15 mouse cellular contexts compared by ENCODE assay signal in the genomic region with DNA sequence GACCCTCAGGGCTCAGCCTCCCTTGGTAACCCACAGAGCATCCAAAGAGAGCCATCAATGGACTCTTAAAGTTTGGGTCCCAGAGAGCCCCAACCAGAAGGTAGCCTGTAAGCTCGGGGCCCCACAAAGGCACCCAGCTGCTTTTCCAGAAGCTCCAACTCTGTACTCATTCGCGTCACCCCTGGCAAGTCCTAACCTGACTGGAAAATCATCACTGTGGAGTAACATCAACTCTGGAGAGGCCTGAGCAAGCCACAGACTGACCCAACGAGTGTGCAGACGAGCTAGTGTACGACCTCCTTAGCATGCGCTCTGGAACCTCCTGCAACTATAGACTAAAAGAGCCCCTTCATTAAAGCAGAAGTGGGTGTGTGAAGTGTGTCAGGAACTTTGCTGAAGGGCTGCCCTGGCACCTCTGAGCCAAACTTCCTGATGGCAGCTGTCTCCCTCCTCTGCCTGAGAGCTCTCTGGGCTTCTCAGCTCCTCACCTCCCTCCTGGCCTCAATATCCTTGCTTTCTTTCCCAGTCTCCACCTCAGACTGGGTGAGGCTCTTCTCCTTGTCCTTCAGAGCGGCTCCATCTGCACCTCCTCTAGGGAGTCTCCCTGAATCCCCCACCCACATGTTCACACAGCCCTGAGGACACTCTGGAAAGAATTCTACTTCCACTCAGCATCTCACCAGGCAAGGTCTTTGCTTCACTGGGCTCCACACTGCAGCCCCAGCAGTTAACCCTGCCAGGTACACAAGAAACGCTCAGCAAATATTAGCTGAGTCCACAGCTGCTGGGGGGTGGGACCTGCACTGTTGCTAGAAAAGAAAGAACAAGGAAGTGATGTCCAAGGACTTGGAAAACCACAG. TPM values are rescaled to one million over a fixed set of nuclear protein-coding genes. Genes with fewer than 3 reads are reported as not detected.
A peak's percentile ranks its signal among the peaks of the same experiment; 100 is the strongest.
DNase-seq lines count a peak whose midpoint lies in the region; ATAC-seq and TF ChIP-seq lines count a peak whose summit lies in the region.
"Had no signal": no experiment of that assay in that cellular context is flagged by ENCODE, and none has a peak within 500 bp of the region (broad histone marks: within the 10 kb centered on the region; RNA-seq: fewer than 3 reads in every experiment).

No protein-coding gene starts in this region.

- no peaks in the 10 kb centered on the region for H3K36me3 ChIP-seq in heart, embryonic 10.5 days
- no peaks in the 10 kb centered on the region for H3K36me3 ChIP-seq in heart, adult 2 months (ENCODE audit: control insufficient read depth, insufficient read depth, low read length)
- no peaks in the 10 kb centered on the region for H3K36me3 ChIP-seq in intestine, embryonic 14.5 days (ENCODE audit: control insufficient read depth, insufficient read depth, low read length)
- no peaks in the 10 kb centered on the region for H3K36me3 ChIP-seq in midbrain, embryonic 11.5 days (ENCODE audit: control insufficient read depth, insufficient read depth, low read length)
- H3K36me3 ChIP-seq: midbrain, embryonic 13.5 days; neural tube, embryonic 13.5 days had no signal

- ATAC-seq in intestine, embryonic 14.5 days (replicated peaks; ENCODE audit: low FRiP score, low TSS enrichment, low read depth): 0 out of 2 replicates have a peak, but pooled peaks have one; percentile 48
- no peak for ATAC-seq in midbrain, embryonic 11.5 days (ENCODE audit: low FRiP score)
- ATAC-seq: forebrain, embryonic 16.5 days; midbrain, embryonic 13.5 days had no signal

- H3K27me3 ChIP-seq in heart, embryonic 10.5 days (ENCODE audit: insufficient read depth, poor library complexity, severe bottlenecking): peaks cover 37% of the 10 kb centered on the region
- H3K27me3 ChIP-seq in heart, adult 2 months (ENCODE audit: control insufficient read depth, insufficient read depth, low read length): no peaks in the 10 kb centered on the region
- H3K27me3 ChIP-seq in intestine, embryonic 14.5 days (replicated peaks; ENCODE audit: control insufficient read depth, insufficient read depth, low read length): no peaks in the 10 kb centered on the region
- H3K27me3 ChIP-seq in midbrain, embryonic 11.5 days (ENCODE audit: control insufficient read depth, insufficient read depth, low read length): 0 out of 2 replicates have a peak, but pooled peaks cover under 1% of the 10 kb centered on the region

- H3K4me3 ChIP-seq in heart, embryonic 10.5 days: no peak overlapping the region
- H3K4me3 ChIP-seq in heart, adult 2 months: no peak overlapping the region
- no peak overlapping the region for H3K4me3 ChIP-seq in intestine, embryonic 14.5 days (ENCODE audit: low read depth, low read length)
- H3K4me3 ChIP-seq in midbrain, embryonic 11.5 days (ENCODE audit: low read depth, low read length): no peak overlapping the region
- H3K4me3 ChIP-seq: midbrain, embryonic 13.5 days; neural tube, embryonic 13.5 days had no signal

- H3K79me2 ChIP-seq in heart, adult 2 months (replicated peaks; ENCODE audit: control insufficient read depth, insufficient read depth, low read length): no peaks in the 10 kb centered on the region

- no peak overlapping the region for H3K4me2 ChIP-seq in intestine, embryonic 14.5 days (ENCODE audit: low read length)
- no peak overlapping the region for H3K4me2 ChIP-seq in midbrain, embryonic 11.5 days
- H3K4me2 ChIP-seq: midbrain, embryonic 13.5 days; neural tube, embryonic 13.5 days had no signal

- H3K4me1 ChIP-seq in heart, embryonic 10.5 days: peaks cover 70% of the 10 kb centered on the region
- H3K4me1 ChIP-seq in heart, adult 2 months (ENCODE audit: control insufficient read depth, insufficient read depth, low read length): peaks cover 3% of the 10 kb centered on the region; the same call in 1 of the 2 replicates
- H3K4me1 ChIP-seq in intestine, embryonic 14.5 days (replicated peaks; ENCODE audit: control insufficient read depth, insufficient read depth, low read length): peaks cover 17% of the 10 kb centered on the region
- peaks cover 6% of the 10 kb centered on the region; the same call in 1 of the 2 replicates for H3K4me1 ChIP-seq in midbrain, embryonic 11.5 days (ENCODE audit: control insufficient read depth, insufficient read depth, low read length)

- TF ChIP-seq CTCF in heart, adult 2 months (IDR thresholded peaks at IDR 0.05): no peak

- no peaks in the 10 kb centered on the region for H3K9me3 ChIP-seq in heart, embryonic 10.5 days
- no peaks in the 10 kb centered on the region for H3K9me3 ChIP-seq in intestine, embryonic 14.5 days (ENCODE audit: control insufficient read depth, low read length)
- H3K9me3 ChIP-seq in midbrain, embryonic 11.5 days (ENCODE audit: control insufficient read depth, low read length): no peaks in the 10 kb centered on the region
- H3K9me3 ChIP-seq: midbrain, embryonic 13.5 days; neural tube, embryonic 13.5 days had no signal

- intact Hi-C loops in heart, adult 2 months (cut with DNase I): no loop called here

- DNase-seq in heart, embryonic 10.5 days (ENCODE audit: low spot score): no peak
- no peak for DNase-seq in heart, adult 2 months
- peak; percentile 36 for DNase-seq in Muller cell, postnatal 12 days (ENCODE audit: inconsistent ontology term)
- peak; percentile 64 for DNase-seq in intestine, embryonic 14.5 days (ENCODE audit: low spot score)
- DNase-seq in lung, postnatal 10 days: peak; percentile 73
- DNase-seq in MN1 (ENCODE audit: low spot score): no peak
- no peak for DNase-seq in midbrain, embryonic 11.5 days (ENCODE audit: low spot score, missing footprints)
- no peak for DNase-seq in embryo, embryonic 10.5 days (ENCODE audit: low spot score)
- DNase-seq: adrenal gland, adult 8-10 months; cerebellum, adult 11 months; layer of hippocampus, adult 9-11 months; right cerebral cortex, postnatal 25 days had no signal

- H3K9ac ChIP-seq in heart, adult 2 months (ENCODE audit: low read depth, low read length): no peak overlapping the region
- H3K9ac ChIP-seq in intestine, embryonic 14.5 days (ENCODE audit: low read length): no peak overlapping the region
- H3K9ac ChIP-seq in midbrain, embryonic 11.5 days (ENCODE audit: low read length): no peak overlapping the region
- H3K9ac ChIP-seq: midbrain, embryonic 13.5 days; neural tube, embryonic 13.5 days had no signal

- peak overlapping the region; percentile 60 for H3K27ac ChIP-seq in heart, embryonic 10.5 days
- no peak overlapping the region for H3K27ac ChIP-seq in heart, adult 2 months
- peak overlapping the region; percentile 48; the same call in 1 of the 2 replicates for H3K27ac ChIP-seq in intestine, embryonic 14.5 days (ENCODE audit: low read depth)
- no peak overlapping the region for H3K27ac ChIP-seq in midbrain, embryonic 11.5 days (ENCODE audit: low read depth, low read length)
- H3K27ac ChIP-seq: midbrain, embryonic 13.5 days; neural tube, embryonic 13.5 days had no signal

- TF ChIP-seq EP300 in heart, adult 2 months (IDR thresholded peaks at IDR 0.05; ENCODE audit: insufficient read depth, low read depth, low read length): no peak

- no peak for TF ChIP-seq POLR2A in heart, adult 2 months (IDR thresholded peaks at IDR 0.05; ENCODE audit: insufficient read depth, low read depth, low read length)

- 73% methylated on average over 9 of the region's 9 CpGs for WGBS in heart, embryonic 10.5 days
- WGBS in heart, adult 2 months: 83% methylated on average over 9 of the region's 9 CpGs
- WGBS in intestine, embryonic 14.5 days: 72% methylated on average over 9 of the region's 9 CpGs
- 88% methylated on average over 9 of the region's 9 CpGs for WGBS in midbrain, embryonic 11.5 days

RNA-seq across cellular contexts. Expression of gene Sorcs2, which starts 8.0 kb away (rescaled TPM):
- polyA plus RNA-seq in heart, embryonic 10.5 days (2016; fragmentation: Nextera tagmentation; extraction: Ambion mirVana): 6.9 and 12.2 TPM in 2 replicates
- 1 to 10 TPM; 6.0 to 7.7 TPM for total RNA-seq in heart, adult 2 months (2021)
- 9.0 and 14.5 TPM in 2 replicates for polyA plus RNA-seq in heart, adult 2 months (2012; rRNA removed)
- polyA plus RNA-seq in intestine, embryonic 14.5 days (2014; fragmentation: Nextera tagmentation; extraction: Ambion mirVana): 12.8 and 14.4 TPM in 2 replicates
- 6.7 and 7.3 TPM in 2 replicates for polyA plus RNA-seq in midbrain, embryonic 11.5 days (2014; fragmentation: Nextera tagmentation; extraction: Ambion mirVana)

Comparison
In these comparisons a context has a peak if more than half of its experiments do, and no peak if none do; other contexts are left out.
1. H3K27ac ChIP-seq: peak in heart, embryonic 10.5 days (single experiment) and intestine, embryonic 14.5 days (single experiment); none in heart, adult 2 months (single experiment) and midbrain, embryonic 11.5 days (single experiment).
2. DNase-seq: peak in Muller cell, postnatal 12 days (single experiment), intestine, embryonic 14.5 days (single experiment) and lung, postnatal 10 days (single experiment); none in heart, embryonic 10.5 days (single experiment), heart, adult 2 months (0 of 2), MN1 (single experiment), midbrain, embryonic 11.5 days (single experiment) and embryo, embryonic 10.5 days (single experiment).